Mouse (Mus musculus): ENCODE measurements at regions not wholly inside any gene's neighbourhood (a gene's known extent, or its start where the extent isn't known, plus 50 kb on each side); places are given as distances from the start of the nearest gene placed in this dataset.

DNA sequence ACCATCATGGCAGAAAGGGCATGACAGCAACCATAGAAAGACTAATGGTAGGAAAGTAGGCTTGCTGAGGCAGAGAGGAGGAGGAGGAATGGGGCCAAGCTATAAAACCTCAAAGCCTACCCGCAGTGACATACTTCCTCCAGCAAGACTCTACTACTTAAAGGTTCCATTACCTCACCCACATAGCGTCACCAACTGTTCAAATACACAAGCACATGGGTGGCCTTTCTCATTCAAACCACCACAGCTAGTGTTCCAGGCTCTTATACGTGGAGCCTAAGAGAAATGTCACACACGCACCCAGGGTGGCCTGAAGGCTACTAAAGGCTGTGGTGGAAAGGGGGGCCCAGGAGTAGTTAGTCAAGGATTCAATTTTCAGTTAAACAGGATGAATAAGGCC, 72.5 kb upstream of the Tmtc1 start:
- 84% methylated on average over 4 of the region's 4 CpGs for WGBS

GRCm38 (mm10) chr6:148515105-148515504, 70.9 kb upstream of the Tmtc1 start:
- H3K27ac ChIP-seq (ENCODE audit: insufficient read depth, low read depth, low read length), result no peak overlapping the region
- no peaks in the 10 kb centered on the region for H3K27me3 ChIP-seq (replicated peaks; ENCODE audit: control insufficient read depth, insufficient read depth, low read length)
- TF ChIP-seq POLR2A (IDR thresholded peaks at IDR 0.05; ENCODE audit: low read depth, low read length) (no peak), CTCF (conservative IDR thresholded peaks at IDR 0.05; ENCODE audit: insufficient read depth, insufficient read length, low read depth, low read length) (no peak)
- no peaks in the 10 kb centered on the region; the same call in 1 of the 2 replicates for H3K36me3 ChIP-seq (ENCODE audit: control insufficient read depth, insufficient read depth, low read length)
- DNase-seq, result no peak
- no peak overlapping the region for H3K4me3 ChIP-seq (ENCODE audit: insufficient read depth, low read depth, low read length)
- WGBS, result 88% methylated on average over 6 of the region's 6 CpGs
- no peaks in the 10 kb centered on the region for H3K4me1 ChIP-seq (ENCODE audit: control insufficient read depth, insufficient read depth, low read length)

More for the DNA sequence above, 72.5 kb upstream of the Tmtc1 start:
- H3K36me3 ChIP-seq (ENCODE audit: control insufficient read depth, insufficient read depth, low read length), result no peaks in the 10 kb centered on the region
- H3K4me1 ChIP-seq (ENCODE audit: control insufficient read depth, insufficient read depth, low read length), result no peaks in the 10 kb centered on the region
- H3K27ac ChIP-seq (ENCODE audit: insufficient read depth, low read depth, low read length), result no peak overlapping the region
- no peak for TF ChIP-seq POLR2A (IDR thresholded peaks at IDR 0.05; ENCODE audit: low read depth, low read length)
- no peak for TF ChIP-seq CTCF (conservative IDR thresholded peaks at IDR 0.05; ENCODE audit: insufficient read depth, insufficient read length, low read depth, low read length)
- DNase-seq, result no peak
- H3K27me3 ChIP-seq (replicated peaks; ENCODE audit: control insufficient read depth, insufficient read depth, low read length), result no peaks in the 10 kb centered on the region
- H3K4me3 ChIP-seq (ENCODE audit: insufficient read depth, low read depth, low read length), result no peak overlapping the region

GRCm38 (mm10) chr6:148514645-148515044, 70.5 kb upstream of the Tmtc1 start:
- H3K36me3 ChIP-seq (ENCODE audit: control insufficient read depth, insufficient read depth, low read length), result no peaks in the 10 kb centered on the region; the same call in 1 of the 2 replicates
- no peaks in the 10 kb centered on the region for H3K4me1 ChIP-seq (ENCODE audit: control insufficient read depth, insufficient read depth, low read length)
- TF ChIP-seq POLR2A (IDR thresholded peaks at IDR 0.05; ENCODE audit: low read depth, low read length) (no peak), CTCF (conservative IDR thresholded peaks at IDR 0.05; ENCODE audit: insufficient read depth, insufficient read length, low read depth, low read length) (no peak)
- 68% methylated on average over 1 of the region's 1 CpGs for whole genome bisulfite sequencing
- H3K27me3 ChIP-seq (replicated peaks; ENCODE audit: control insufficient read depth, insufficient read depth, low read length), result no peaks in the 10 kb centered on the region
- H3K27ac ChIP-seq (ENCODE audit: insufficient read depth, low read depth, low read length), result no peak overlapping the region
- no peak overlapping the region for H3K4me3 ChIP-seq (ENCODE audit: insufficient read depth, low read depth, low read length)
- DNase-seq, result no peak

DNA sequence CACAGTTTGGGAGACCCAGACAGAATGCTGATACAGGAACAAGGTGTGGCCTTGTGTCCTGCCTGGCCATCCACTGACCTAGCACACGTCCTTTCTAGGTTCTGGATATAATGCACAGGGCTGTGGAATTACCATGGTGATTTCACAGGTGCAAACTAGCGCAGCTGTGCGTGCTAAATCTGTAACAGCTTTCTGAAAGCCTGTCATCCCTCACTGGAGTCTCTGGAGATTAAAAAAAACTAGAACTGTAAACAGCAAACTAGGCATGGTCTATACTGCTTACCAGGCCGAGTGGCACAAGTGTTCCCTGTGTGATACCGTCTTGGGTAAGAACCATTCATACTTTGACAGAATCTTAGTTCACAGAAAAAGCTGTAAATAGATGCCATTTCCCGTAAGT, 69.9 kb upstream of the Tmtc1 start:
- DNase-seq, result no peak
- H3K27ac ChIP-seq (ENCODE audit: insufficient read depth, low read depth, low read length), result no peak overlapping the region
- WGBS, result 87% methylated on average over 6 of the region's 6 CpGs
- no peak for TF ChIP-seq CTCF (conservative IDR thresholded peaks at IDR 0.05; ENCODE audit: insufficient read depth, insufficient read length, low read depth, low read length)
- TF ChIP-seq POLR2A (IDR thresholded peaks at IDR 0.05; ENCODE audit: low read depth, low read length), result no peak
- no peaks in the 10 kb centered on the region; the same call in 1 of the 2 replicates for H3K36me3 ChIP-seq (ENCODE audit: control insufficient read depth, insufficient read depth, low read length)
- no peak overlapping the region for H3K4me3 ChIP-seq (ENCODE audit: insufficient read depth, low read depth, low read length)
- H3K4me1 ChIP-seq (ENCODE audit: control insufficient read depth, insufficient read depth, low read length), result no peaks in the 10 kb centered on the region
- H3K27me3 ChIP-seq (replicated peaks; ENCODE audit: control insufficient read depth, insufficient read depth, low read length), result no peaks in the 10 kb centered on the region

- Histone ChIP-seq H3K27me3 (replicated peaks; ENCODE audit: control insufficient read depth, insufficient read depth, low read length) (no peaks in the 10 kb centered on the region), H3K36me3 (ENCODE audit: control insufficient read depth, insufficient read depth, low read length) (no peaks in the 10 kb centered on the region; the same call in 1 of the 2 replicates), H3K4me1 (ENCODE audit: control insufficient read depth, insufficient read depth, low read length) (no peaks in the 10 kb centered on the region), H3K27ac (ENCODE audit: insufficient read depth, low read depth, low read length) (no peak overlapping the region), H3K4me3 (ENCODE audit: insufficient read depth, low read depth, low read length) (no peak overlapping the region)
- TF ChIP-seq CTCF (conservative IDR thresholded peaks at IDR 0.05; ENCODE audit: insufficient read depth, insufficient read length, low read depth, low read length) (no peak), POLR2A (IDR thresholded peaks at IDR 0.05; ENCODE audit: low read depth, low read length) (no peak)
- no peak for DNase-seq
- 42% methylated on average over 2 of the region's 2 CpGs for WGBS
Measured at GRCm38 (mm10) chr6:148513134-148513533, 68.9 kb upstream of the Tmtc1 start.

GRCm38 (mm10) chr6:148505325-148505724, 61.1 kb upstream of the Tmtc1 start:
- Histone ChIP-seq H3K27ac (ENCODE audit: insufficient read depth, low read depth, low read length) (no peak overlapping the region), H3K4me1 (ENCODE audit: control insufficient read depth, insufficient read depth, low read length) (no peaks in the 10 kb centered on the region), H3K36me3 (ENCODE audit: control insufficient read depth, insufficient read depth, low read length) (no peaks in the 10 kb centered on the region), H3K4me3 (ENCODE audit: insufficient read depth, low read depth, low read length) (no peak overlapping the region), H3K27me3 (replicated peaks; ENCODE audit: control insufficient read depth, insufficient read depth, low read length) (no peaks in the 10 kb centered on the region)
- WGBS, result 86% methylated on average over 2 of the region's 2 CpGs
- DNase-seq, result no peak
- TF ChIP-seq CTCF (conservative IDR thresholded peaks at IDR 0.05; ENCODE audit: insufficient read depth, insufficient read length, low read depth, low read length) (no peak), POLR2A (IDR thresholded peaks at IDR 0.05; ENCODE audit: low read depth, low read length) (no peak)

GRCm38 (mm10) chr6:148500251-148501179, 56.3 kb upstream of the Tmtc1 start:
- no peak overlapping the region for H3K27ac ChIP-seq (ENCODE audit: insufficient read depth, low read depth, low read length)
- DNase-seq, result no peak
- no peak for TF ChIP-seq POLR2A (IDR thresholded peaks at IDR 0.05; ENCODE audit: low read depth, low read length)
- TF ChIP-seq CTCF (conservative IDR thresholded peaks at IDR 0.05; ENCODE audit: insufficient read depth, insufficient read length, low read depth, low read length), result no peak

More at GRCm38 (mm10) chr6:148500251-148501179, 56.3 kb upstream of the Tmtc1 start:
- Histone ChIP-seq H3K4me1 (ENCODE audit: control insufficient read depth, insufficient read depth, low read length) (no peaks in the 10 kb centered on the region), H3K36me3 (ENCODE audit: control insufficient read depth, insufficient read depth, low read length) (no peaks in the 10 kb centered on the region), H3K4me3 (ENCODE audit: insufficient read depth, low read depth, low read length) (no peak overlapping the region), H3K27me3 (replicated peaks; ENCODE audit: control insufficient read depth, insufficient read depth, low read length) (no peaks in the 10 kb centered on the region)
- 49% methylated on average over 9 of the region's 9 CpGs for WGBS
